Mouse (Mus musculus) spleen, adult 2 months (tissue): ENCODE measurements at regions not wholly inside any gene's neighbourhood (a gene's known extent, or its start where the extent isn't known, plus 50 kb on each side); places are given as distances from the start of the nearest gene placed in this dataset.

Source experiments
- DNase-seq, 2 experiments: peaks; one replicate each; pipeline versions ENCODE4 v3.0.0 to v3.0.0-alpha.2; 2012 to 2021; ENCODE audit warnings: low spot score in 2 of 2, low read depth in 1 of 2
- H3K27ac ChIP-seq: fragments of 200-500 bp; 2 replicates; pipeline ENCODE4 v1.5.1; 2012; ENCODE audit warnings: low read length, inconsistent platforms; ENCODE audit not compliant: insufficient read depth
- H3K27me3 ChIP-seq: fragments of 200-500 bp; 2 replicates; pipeline ENCODE4 v1.6.1; 2012; ENCODE audit warnings: mild to moderate bottlenecking, moderate library complexity, low read length, inconsistent platforms; ENCODE audit not compliant: control insufficient read depth, insufficient read depth
- H3K36me3 ChIP-seq: fragments of 200-500 bp; 2 replicates; pipeline ENCODE4 v1.6.1; 2012; ENCODE audit warnings: mild to moderate bottlenecking, low read length, inconsistent platforms; ENCODE audit not compliant: control insufficient read depth, insufficient read depth
- H3K4me1 ChIP-seq: fragments of 200-500 bp; 2 replicates; pipeline ENCODE4 v1.6.1; 2011; ENCODE audit warnings: inconsistent platforms; ENCODE audit not compliant: control insufficient read depth, insufficient read depth, insufficient read length
- H3K4me3 ChIP-seq: fragments of 200-500 bp; 2 replicates; pipeline ENCODE4 v1.5.1; 2011; ENCODE audit warnings: mild to moderate bottlenecking, inconsistent platforms; ENCODE audit not compliant: insufficient read depth, insufficient read length; ENCODE audit errors: extremely low read depth
- CTCF ChIP-seq: fragments of 200-500 bp; IDR thresholded peaks from 2 replicates; pipeline ENCODE4 v1.5.1; 2011; ENCODE audit warnings: mild to moderate bottlenecking, inconsistent platforms; ENCODE audit not compliant: insufficient read depth, insufficient read length, insufficient replicate concordance; ENCODE audit errors: extremely low read depth
- POLR2A ChIP-seq: fragments of 200-500 bp; IDR thresholded peaks from 2 replicates; pipeline ENCODE4 v1.6.1; 2011; ENCODE audit warnings: low read depth, low read length, inconsistent platforms
- WGBS: fragments of 180-500 bp; shearing (Covaris S2); methylation state at CpG from one replicate; pipeline ENCODE4 v1.1.7; 2018; 5-methylcytosine and 5-hydroxymethylcytosine counted together

DNA sequence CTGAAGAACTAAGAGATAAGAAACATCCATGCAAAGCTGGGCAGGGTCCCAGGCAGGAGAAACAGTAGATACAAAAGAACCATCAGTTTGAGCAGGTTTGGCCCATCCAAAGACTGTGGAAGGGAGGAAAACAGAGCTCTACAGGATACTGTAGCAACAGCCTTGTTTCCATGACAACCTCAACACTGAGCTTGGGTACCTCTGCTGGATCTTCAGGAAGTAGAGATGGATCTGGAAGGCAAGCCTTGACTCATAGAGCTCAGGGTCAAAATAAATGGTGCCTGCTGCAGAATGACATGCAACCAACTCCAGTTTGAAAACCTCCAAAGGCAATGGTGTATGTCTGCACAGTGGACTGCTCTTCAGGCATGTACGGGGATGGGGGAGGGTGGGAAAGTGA is 173.0 kb upstream of the Tbx3 start:
- DNase-seq: no peak
- H3K27ac ChIP-seq: no peak overlapping the region
- 81% methylated on average over 1 of the region's 1 CpGs for WGBS
- H3K4me3 ChIP-seq: no peak overlapping the region
- TF ChIP-seq CTCF: no peak
- TF ChIP-seq POLR2A: no peak
- no peaks in the 10 kb centered on the region for H3K36me3 ChIP-seq
- H3K27me3 ChIP-seq: no peaks in the 10 kb centered on the region
- no peaks in the 10 kb centered on the region for H3K4me1 ChIP-seq

DNA sequence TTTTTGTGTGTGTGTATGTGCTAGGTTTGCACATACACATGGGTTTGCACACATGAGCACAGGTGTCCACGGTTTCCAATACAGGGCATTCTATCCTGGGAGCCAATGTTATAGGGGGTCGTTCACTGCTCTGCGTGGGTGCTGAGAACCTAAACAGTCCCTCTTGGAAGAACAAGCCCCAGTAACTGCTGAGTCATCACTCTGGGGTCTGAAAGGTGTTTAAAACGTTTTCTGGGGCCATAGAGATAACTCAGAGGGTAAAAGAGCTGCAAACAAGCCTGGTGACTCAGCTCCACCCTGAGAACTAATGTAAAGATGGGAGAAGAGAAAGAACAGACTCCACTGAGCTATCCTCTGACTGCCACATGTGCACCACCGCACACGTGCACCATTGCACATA is 172.0 kb upstream of the Tbx3 start:
- Histone ChIP-seq H3K4me3 (no peak overlapping the region), H3K4me1 (no peaks in the 10 kb centered on the region), H3K27me3 (no peaks in the 10 kb centered on the region), H3K27ac (no peak overlapping the region), H3K36me3 (no peaks in the 10 kb centered on the region)
- no peak for DNase-seq
- TF ChIP-seq POLR2A (no peak), CTCF (no peak)
- 70% methylated on average over 6 of the region's 6 CpGs for whole genome bisulfite sequencing

GRCm38 (mm10) chr5:119507709-119508108 is 162.8 kb upstream of the Tbx3 start:
- Histone ChIP-seq H3K27me3 (no peaks in the 10 kb centered on the region), H3K4me1 (no peaks in the 10 kb centered on the region), H3K36me3 (no peaks in the 10 kb centered on the region), H3K27ac (no peak overlapping the region), H3K4me3 (no peak overlapping the region)
- DNase-seq: no peak
- 30% methylated on average over 14 of the region's 14 CpGs for WGBS
- no peak for TF ChIP-seq CTCF
- TF ChIP-seq POLR2A: no peak

GRCm38 (mm10) chr5:119518506-119519252 is 151.8 kb upstream of the Tbx3 start:
- Histone ChIP-seq H3K4me1 (no peaks in the 10 kb centered on the region), H3K27ac (no peak overlapping the region), H3K27me3 (no peaks in the 10 kb centered on the region), H3K36me3 (no peaks in the 10 kb centered on the region), H3K4me3 (no peak overlapping the region)
- TF ChIP-seq CTCF (no peak), POLR2A (no peak)
- 86% methylated on average over 19 of the region's 19 CpGs for WGBS
- no peak for DNase-seq

DNA sequence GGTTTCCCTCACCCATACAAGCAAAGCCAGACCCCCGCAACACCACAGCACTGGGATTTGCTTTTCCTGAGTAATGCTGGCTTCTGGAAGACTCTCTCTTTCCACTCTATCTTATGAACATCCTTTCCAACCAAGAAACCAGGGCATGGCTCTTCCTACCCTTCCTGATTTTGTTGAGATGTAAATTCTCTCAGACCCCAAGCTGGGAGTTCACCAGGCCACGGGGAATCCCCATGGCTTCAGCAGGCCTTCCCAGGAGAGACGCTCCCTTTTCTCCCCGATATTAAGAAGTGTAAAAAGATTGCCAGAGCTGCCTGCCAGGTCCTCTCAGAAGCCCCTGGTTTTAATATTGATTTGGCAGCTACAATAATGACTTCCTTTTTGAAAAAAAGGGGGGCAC is 146.3 kb upstream of the Tbx3 start:
- no peak for TF ChIP-seq POLR2A
- no peak for TF ChIP-seq CTCF
- 60% methylated on average over 4 of the region's 4 CpGs for WGBS
- Histone ChIP-seq H3K4me1 (no peaks in the 10 kb centered on the region), H3K36me3 (no peaks in the 10 kb centered on the region), H3K27me3 (no peaks in the 10 kb centered on the region), H3K4me3 (no peak overlapping the region), H3K27ac (no peak overlapping the region)
- DNase-seq: no peak

DNA sequence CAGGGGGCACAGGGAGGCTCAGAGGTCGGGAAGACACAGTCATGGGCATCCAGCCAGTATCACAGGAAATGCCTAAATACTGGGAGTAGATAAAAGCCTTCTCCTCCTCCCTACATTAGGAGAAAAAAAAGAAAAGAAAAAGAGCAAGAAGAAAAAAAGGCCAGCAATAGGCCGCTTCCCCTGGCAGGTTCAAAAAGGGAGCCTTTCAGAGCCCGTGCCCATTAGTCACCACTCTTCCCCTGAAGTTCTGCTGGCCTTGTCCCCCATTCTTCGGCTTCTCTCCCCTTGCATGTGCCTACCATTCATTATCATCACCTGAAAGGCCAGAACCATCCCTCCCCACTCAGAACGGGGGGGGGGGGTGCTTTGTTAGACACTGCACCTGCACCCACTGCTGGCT is 144.5 kb upstream of the Tbx3 start:
- H3K4me1 ChIP-seq: no peaks in the 10 kb centered on the region
- H3K27me3 ChIP-seq: no peaks in the 10 kb centered on the region
- TF ChIP-seq POLR2A: no peak
- TF ChIP-seq CTCF: no peak
- no peaks in the 10 kb centered on the region for H3K36me3 ChIP-seq
- no peak overlapping the region for H3K4me3 ChIP-seq
- H3K27ac ChIP-seq: no peak overlapping the region
- 71% methylated on average over 5 of the region's 5 CpGs for WGBS
- DNase-seq: no peak

- no peaks in the 10 kb centered on the region for H3K36me3 ChIP-seq
- WGBS: 70% methylated on average over 8 of the region's 8 CpGs
- DNase-seq: no peak
- H3K27me3 ChIP-seq: no peaks in the 10 kb centered on the region
- H3K4me1 ChIP-seq: no peaks in the 10 kb centered on the region
- no peak overlapping the region for H3K4me3 ChIP-seq
- H3K27ac ChIP-seq: no peak overlapping the region
- TF ChIP-seq CTCF (no peak), POLR2A (no peak)
Measured at GRCm38 (mm10) chr5:119530009-119530408, 140.5 kb upstream of the Tbx3 start.
